Mouse (Mus musculus) liver, adult 2 months (tissue): ENCODE measurements around the gene Large2.

Source experiments
- CTCF ChIP-seq: fragments of 200-500 bp; IDR thresholded peaks from 2 replicates; pipeline ENCODE4 v1.5.1; 2011; ENCODE audit warnings: low read depth, low read length, control low read depth
- POLR2A ChIP-seq: fragments of 200-500 bp; IDR thresholded peaks from 2 replicates; pipeline ENCODE4 v1.6.1; 2011; ENCODE audit warnings: low read length, control low read depth; ENCODE audit not compliant: insufficient read depth; ENCODE audit errors: extremely low read depth

DNA sequence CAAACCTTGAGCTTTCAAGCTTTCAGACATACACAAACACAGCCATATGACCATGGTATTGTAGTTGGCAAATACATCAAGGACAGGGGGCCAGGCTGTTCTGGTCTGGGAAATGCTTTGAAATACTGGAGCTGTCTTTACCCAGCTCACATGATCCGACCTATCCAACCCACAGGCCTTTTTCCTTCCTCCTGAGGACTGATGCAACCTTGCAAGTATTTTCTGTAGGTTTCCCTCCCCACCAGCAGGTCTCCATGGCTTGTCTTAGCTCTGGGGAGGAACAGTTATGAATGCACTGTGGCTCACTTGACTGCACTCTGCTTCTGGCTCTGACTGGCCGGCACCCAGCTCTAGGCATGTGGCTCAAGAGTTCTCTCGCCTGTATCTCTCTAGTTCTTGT lies 58.0 kb downstream of the Large2 start:
- TF ChIP-seq CTCF (no peak), POLR2A (no peak)
